Mouse (Mus musculus) T-helper 2 cell (primary cell): ENCODE data around the gene Sirt4.
"Not testable (repeated sequence)": the region's sequence is repeated elsewhere in the genome, so short reads cannot be mapped to it uniquely, and the experiment has no call there.

Experiments
- in situ Hi-C: fragments of 300-600 bp; cut with MboI, MseI; formaldehyde crosslinking; loops from one replicate; pipeline ENCODE4 v1.15.1; 2025; ENCODE audit warnings: high pct_unique_total_duplicates

The Sirt4 gene

GRCm38 (mm10) chr5:115514896-115515587 is 30.5 kb upstream of the Sirt4 start:
- in situ Hi-C loops: no loop called here

DNA sequence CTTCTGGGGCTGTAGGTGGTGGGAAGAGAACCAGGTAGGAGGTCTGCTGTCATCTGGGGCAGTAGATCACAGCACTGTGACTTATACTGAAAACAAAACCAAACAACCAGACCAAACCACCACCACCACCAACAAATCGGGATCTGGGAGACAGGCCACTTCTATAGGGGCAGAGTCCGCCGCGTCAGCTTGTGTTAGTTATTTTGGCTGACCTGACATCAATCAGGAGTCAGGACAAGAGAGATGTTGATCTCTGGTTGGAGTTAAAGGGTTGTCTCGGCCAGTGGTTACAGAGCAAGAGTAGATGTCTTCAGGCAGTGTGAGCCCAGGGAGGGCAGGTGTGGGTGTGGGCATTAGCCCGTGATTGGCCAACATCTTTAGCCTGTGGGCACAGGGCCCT is 29.8 kb upstream of the Sirt4 start:
- in situ Hi-C loops: no loop called here

DNA sequence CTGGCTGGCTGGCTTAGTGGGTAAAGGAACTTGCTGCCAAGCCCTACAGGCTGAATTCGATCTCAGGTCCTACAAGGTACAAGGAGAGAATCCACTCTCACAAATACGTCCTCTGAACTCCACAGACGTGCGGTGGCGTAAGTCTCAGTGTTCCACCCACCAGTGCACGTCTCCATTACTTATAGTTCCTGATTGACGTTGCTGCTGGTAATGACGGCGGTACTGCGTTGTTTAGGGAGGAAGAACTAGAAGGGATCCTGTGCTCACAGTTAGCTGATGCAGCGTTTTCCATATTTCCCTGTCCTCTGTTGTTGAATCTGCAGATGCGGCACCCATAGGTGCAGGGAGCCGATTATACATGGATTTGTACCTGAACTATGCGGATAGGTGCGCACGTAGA is 29.2 kb upstream of the Sirt4 start:
- in situ Hi-C loops: no loop called here

DNA sequence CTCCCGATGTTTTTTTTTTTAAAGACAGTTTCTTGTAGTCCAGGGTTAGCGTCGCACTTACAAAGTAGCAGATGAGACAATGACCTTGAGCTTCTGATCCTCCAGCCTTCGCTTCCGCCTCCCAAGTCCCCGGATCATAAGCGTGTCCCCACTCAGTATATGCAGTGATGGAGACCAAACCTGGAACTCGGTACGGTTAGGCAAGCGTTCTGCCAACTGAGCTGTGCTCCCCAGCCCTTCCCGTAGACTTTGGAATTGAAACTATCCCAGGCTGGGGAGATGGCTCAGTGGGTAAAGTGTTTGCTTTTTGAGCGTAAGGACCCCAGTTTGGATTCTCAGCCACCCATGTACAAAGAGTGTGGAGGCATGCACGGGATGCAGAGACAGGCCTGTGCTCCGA is 28.7 kb upstream of the Sirt4 start:
- in situ Hi-C loops: no loop called here

- in situ Hi-C loops: no loop called here
Observed at GRCm38 (mm10) chr5:115512375-115512774, 27.9 kb upstream of the Sirt4 start.

GRCm38 (mm10) chr5:115509790-115510689 is 25.5 kb upstream of the Sirt4 start:
- in situ Hi-C loops: no loop called here

DNA sequence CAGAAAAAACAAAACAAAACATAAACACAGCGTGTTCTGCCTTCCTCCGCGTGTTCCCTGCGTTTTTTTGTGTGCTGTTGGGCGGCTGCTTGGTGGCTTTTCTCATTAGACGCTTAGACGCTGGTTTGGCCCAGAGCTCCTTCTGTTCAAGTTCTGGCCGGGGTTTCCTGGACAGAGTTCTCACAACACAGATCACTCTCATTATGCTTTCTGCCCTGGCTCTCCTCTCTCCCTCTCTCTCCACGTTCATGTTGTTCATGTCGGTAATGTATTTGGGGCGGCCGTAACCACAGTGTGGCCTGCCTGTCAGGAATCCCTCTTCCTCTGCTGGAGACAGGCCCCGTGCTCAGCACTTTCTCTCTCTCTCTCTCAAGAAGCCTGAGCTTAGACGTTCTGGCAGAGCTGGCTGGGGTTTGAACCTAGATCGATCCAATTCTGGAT is 24.8 kb upstream of the Sirt4 start:
- in situ Hi-C loops: no loop called here

GRCm38 (mm10) chr5:115508859-115509147 is 24.3 kb upstream of the Sirt4 start:
- in situ Hi-C loops: no loop called here

DNA sequence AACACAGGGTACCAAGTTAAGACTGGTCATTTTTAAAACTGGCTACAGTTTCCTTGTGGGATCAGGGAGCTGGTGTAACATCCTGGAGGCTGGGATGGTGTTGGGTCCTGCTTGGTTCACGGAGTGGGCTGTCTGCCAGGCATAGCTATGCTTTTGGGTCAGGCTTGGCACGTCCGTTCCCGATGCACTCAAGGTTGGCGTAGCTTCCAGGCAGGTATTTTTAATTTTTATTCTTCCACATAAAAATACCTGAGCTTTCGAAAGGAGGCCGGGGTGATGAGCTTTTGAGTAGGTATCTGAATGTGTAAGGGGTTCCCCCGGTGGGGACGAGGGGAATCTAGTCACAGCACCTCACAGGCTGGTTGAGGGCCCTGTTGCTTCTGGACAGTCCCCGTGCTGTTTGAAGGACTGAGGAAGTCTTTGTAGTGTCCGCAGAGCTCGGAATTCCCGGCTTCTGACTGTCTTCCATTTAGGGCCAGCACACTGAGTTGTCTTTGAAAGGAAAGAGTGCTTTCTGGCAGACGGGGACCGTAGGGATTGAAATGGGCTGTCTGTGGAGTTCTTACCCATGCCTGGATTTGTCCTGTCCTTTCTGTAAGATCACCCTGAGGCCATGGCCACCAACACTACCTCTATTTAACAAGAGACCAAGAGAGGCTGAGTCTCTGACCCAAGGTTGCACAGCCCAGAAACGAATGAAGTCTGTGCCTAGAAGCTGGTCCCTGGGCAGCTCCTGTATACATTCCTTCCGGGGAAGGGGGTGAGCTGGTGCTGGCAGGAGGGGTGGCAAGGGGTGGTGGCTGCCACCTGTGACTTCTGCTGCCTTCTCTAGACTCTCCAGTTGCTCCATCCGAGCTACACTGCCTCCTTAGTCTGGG is 23.7 kb upstream of the Sirt4 start:
- in situ Hi-C loops: no loop called here

GRCm38 (mm10) chr5:115507267-115507980 is 22.9 kb upstream of the Sirt4 start:
- in situ Hi-C loops: no loop called here

- in situ Hi-C loops: no loop called here
Observed at GRCm38 (mm10) chr5:115506454-115507201, 22.1 kb upstream of the Sirt4 start, which contains the start of gene Pxn. Gene Pxn, plus strand, starts transcription at chr5:115506676.

GRCm38 (mm10) chr5:115505617-115506016 is 21.1 kb upstream of the Sirt4 start:
- in situ Hi-C loops: not testable (repeated sequence)

DNA sequence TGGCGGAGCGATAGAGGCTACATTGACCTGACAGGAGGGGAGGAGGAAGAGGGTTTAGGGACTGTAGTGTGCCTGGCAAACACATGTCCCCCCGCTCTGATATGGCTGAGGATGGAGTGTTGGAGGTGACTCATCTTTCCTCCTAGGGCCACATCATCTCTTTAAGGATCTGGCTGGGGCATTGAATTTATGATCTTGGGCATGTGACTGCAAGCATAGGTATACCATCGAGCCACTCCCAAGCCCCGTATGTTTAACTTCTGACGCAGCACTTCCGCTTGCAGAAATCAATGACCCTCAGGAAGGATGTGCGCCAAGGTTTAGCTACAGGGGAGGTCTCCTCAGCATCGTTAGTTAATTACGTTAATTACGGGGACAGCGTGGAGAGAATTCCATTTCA is 18.5 kb upstream of the Sirt4 start:
- in situ Hi-C loops: loop anchor here (5.0 kb wide), 2 partner anchors 39 to 119 kb away; no protein-coding TSS in a partner anchor

DNA sequence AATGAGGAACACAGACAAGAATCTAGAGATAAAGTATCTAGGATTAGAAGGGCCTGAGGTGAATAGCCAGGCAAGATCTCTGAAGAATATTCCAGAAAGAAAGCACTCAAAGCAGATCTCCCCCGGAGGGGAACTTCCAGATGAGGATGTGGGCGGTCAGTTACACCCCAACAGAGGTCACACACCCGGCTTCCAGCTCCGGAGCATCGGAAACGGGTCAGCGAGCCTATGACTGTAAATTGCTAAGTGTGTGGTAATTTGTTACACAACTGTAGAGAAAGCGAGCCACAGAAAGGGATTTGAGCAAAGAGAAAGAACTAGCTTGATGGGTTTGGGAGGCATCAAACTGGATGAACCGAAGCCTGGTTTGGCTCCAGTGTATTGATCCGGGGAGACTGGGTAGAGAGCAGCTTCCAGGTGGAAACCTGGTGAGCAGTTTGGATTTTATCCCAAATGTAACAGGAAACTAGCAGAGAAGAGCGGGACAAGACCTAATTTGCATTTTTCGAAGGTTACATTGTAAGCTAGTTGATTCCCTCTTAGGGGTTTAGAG is 15.9 kb upstream of the Sirt4 start:
- in situ Hi-C loops: loop anchor here (5.0 kb wide), 2 partner anchors 42 to 122 kb away; no protein-coding TSS in a partner anchor

- in situ Hi-C loops: no loop called here
Observed at GRCm38 (mm10) chr5:115498307-115499240, 14.0 kb upstream of the Sirt4 start.

GRCm38 (mm10) chr5:115497033-115497432 is 12.5 kb upstream of the Sirt4 start:
- in situ Hi-C loops: no loop called here

GRCm38 (mm10) chr5:115495618-115496017 is 11.1 kb upstream of the Sirt4 start:
- in situ Hi-C loops: not testable (repeated sequence)

GRCm38 (mm10) chr5:115493441-115493840 is 8.9 kb upstream of the Sirt4 start:
- in situ Hi-C loops: no loop called here

- in situ Hi-C loops: no loop called here
Observed at GRCm38 (mm10) chr5:115492711-115493335, 8.3 kb upstream of the Sirt4 start.
